Mouse (Mus musculus) embryonic facial prominence, embryonic 12.5 days (tissue): ENCODE data around the gene Nxph4. TPM values are rescaled to one million over a fixed set of nuclear protein-coding genes. Genes with fewer than 3 reads are reported as not detected.

ENCODE experiments used
- ATAC-seq: fragments of 200-750 bp; cut with Nextera tagmentation; 2 replicates; pipeline ENCODE4 v1.8.0; 2017; ENCODE audit not compliant: insufficient number of reproducible peaks, insufficient read depth, low FRiP score, low TSS enrichment
- H3K27ac ChIP-seq: fragments of 300-500 bp; sonication (generic); 2 replicates; pipeline ENCODE4 v1.5.1; 2016; ENCODE audit warnings: mild to moderate bottlenecking
- H3K27me3 ChIP-seq: fragments of 300-500 bp; sonication (generic); 2 replicates; pipeline ENCODE4 v1.6.1; 2016; ENCODE audit warnings: mild to moderate bottlenecking, moderate library complexity
- H3K36me3 ChIP-seq: fragments of 300-500 bp; sonication (generic); 2 replicates; pipeline ENCODE4 v1.6.1; 2016; ENCODE audit warnings: mild to moderate bottlenecking
- H3K4me1 ChIP-seq: fragments of 300-500 bp; sonication (generic); 2 replicates; pipeline ENCODE4 v1.6.1; 2016
- H3K4me2 ChIP-seq: fragments of 300-500 bp; sonication (generic); replicated peaks from 2 replicates; pipeline ENCODE4 v1.6.1; 2016; ENCODE audit warnings: mild to moderate bottlenecking, moderate library complexity
- H3K4me3 ChIP-seq: fragments of 300-500 bp; sonication (generic); 2 replicates; pipeline ENCODE4 v1.5.1; 2016; ENCODE audit warnings: mild to moderate bottlenecking
- H3K9ac ChIP-seq: fragments of 300-500 bp; sonication (generic); 2 replicates; pipeline ENCODE4 v1.6.1; 2016; ENCODE audit warnings: mild to moderate bottlenecking, moderate library complexity
- H3K9me3 ChIP-seq: fragments of 300-500 bp; sonication (generic); 2 replicates; pipeline ENCODE4 v1.6.1; 2016; ENCODE audit warnings: mild to moderate bottlenecking, moderate library complexity
- WGBS: fragments of 180-500 bp; shearing (Covaris S2); methylation state at CpG from one replicate; pipeline ENCODE4 v1.1.7; 2016; 5-methylcytosine and 5-hydroxymethylcytosine counted together
- polyA plus RNA-seq: library from polyadenylated mRNA; unstranded; fragments of >200 nt; fragmentation: Nextera tagmentation; extraction: Ambion mirVana; gene quantifications from 2 replicates; pipeline ENCODE4 v1.2.1, GENCODE M21; 2016

The Nxph4 gene
- polyA plus RNA-seq, 1 experiment from 2014 or later: 6.5 TPM

GRCm38 (mm10) chr10:127542084-127542483 lies 7.7 kb upstream of the Nxph4 start:
- Histone ChIP-seq H3K27me3 (no peaks in the 10 kb centered on the region), H3K9me3 (no peaks in the 10 kb centered on the region), H3K36me3 (peaks cover 84% of the 10 kb centered on the region), H3K4me1 (no peaks in the 10 kb centered on the region), H3K4me2 (no peak overlapping the region), H3K27ac (no peak overlapping the region), H3K9ac (no peak overlapping the region), H3K4me3 (no peak overlapping the region)
- ATAC-seq: no peak
- 81% methylated on average over 13 of the region's 13 CpGs for WGBS

GRCm38 (mm10) chr10:127541510-127541909 lies 7.2 kb upstream of the Nxph4 start:
- peaks cover 5% of the 10 kb centered on the region for H3K27me3 ChIP-seq
- H3K27ac ChIP-seq: no peak overlapping the region
- H3K9ac ChIP-seq: no peak overlapping the region
- no peaks in the 10 kb centered on the region for H3K4me1 ChIP-seq
- H3K36me3 ChIP-seq: peaks cover 78% of the 10 kb centered on the region
- H3K9me3 ChIP-seq: no peaks in the 10 kb centered on the region
- H3K4me2 ChIP-seq: no peak overlapping the region
- no peak for ATAC-seq
- no peak overlapping the region for H3K4me3 ChIP-seq
- WGBS: 93% methylated on average over 8 of the region's 8 CpGs

GRCm38 (mm10) chr10:127537854-127538583 lies 3.7 kb upstream of the Nxph4 start:
- WGBS: 22% methylated on average over 7 of the region's 7 CpGs
- peaks cover 45% of the 10 kb centered on the region for H3K36me3 ChIP-seq
- no peak for ATAC-seq

GRCm38 (mm10) chr10:127536586-127537314 lies 2.4 kb upstream of the Nxph4 start:
- Histone ChIP-seq H3K36me3 (peaks cover 32% of the 10 kb centered on the region), H3K4me3 (no peak overlapping the region), H3K4me1 (peaks cover 25% of the 10 kb centered on the region), H3K9me3 (no peaks in the 10 kb centered on the region), H3K27me3 (peaks cover 53% of the 10 kb centered on the region), H3K9ac (no peak overlapping the region), H3K4me2 (no peak overlapping the region), H3K27ac (no peak overlapping the region)
- WGBS: 10% methylated on average over 8 of the region's 8 CpGs
- ATAC-seq: no peak

More at GRCm38 (mm10) chr10:127537854-127538583, 3.7 kb upstream of the Nxph4 start:
- Histone ChIP-seq H3K27ac (no peak overlapping the region), H3K4me3 (no peak overlapping the region), H3K9ac (no peak overlapping the region), H3K4me1 (peaks cover 19% of the 10 kb centered on the region), H3K27me3 (peaks cover 40% of the 10 kb centered on the region), H3K4me2 (no peak overlapping the region), H3K9me3 (no peaks in the 10 kb centered on the region)

GRCm38 (mm10) chr10:127534929-127535384 lies 598 bp upstream of the Nxph4 start:
- WGBS: under 1% methylated on average over 30 of the region's 30 CpGs
- ATAC-seq: no peak
- peak overlapping the region; percentile 76 for H3K4me2 ChIP-seq
- H3K9ac ChIP-seq: no peak overlapping the region
- H3K9me3 ChIP-seq: no peaks in the 10 kb centered on the region
- H3K4me3 ChIP-seq: peak overlapping the region; percentile 42
- peaks cover 15% of the 10 kb centered on the region for H3K36me3 ChIP-seq
- peaks cover 71% of the 10 kb centered on the region for H3K27me3 ChIP-seq
- H3K4me1 ChIP-seq: peaks cover 30% of the 10 kb centered on the region
- no peak overlapping the region for H3K27ac ChIP-seq

- Histone ChIP-seq H3K4me2 (no peak overlapping the region), H3K36me3 (no peaks in the 10 kb centered on the region), H3K27ac (no peak overlapping the region), H3K9ac (no peak overlapping the region), H3K4me1 (peaks cover 44% of the 10 kb centered on the region), H3K27me3 (peaks cover 100% of the 10 kb centered on the region), H3K9me3 (no peaks in the 10 kb centered on the region), H3K4me3 (no peak overlapping the region)
- 2% methylated on average over 4 of the region's 4 CpGs for WGBS
- no peak for ATAC-seq
These were observed 2.8 kb downstream of the Nxph4 start for GRCm38 (mm10) chr10:127531548-127531947.

GRCm38 (mm10) chr10:127530945-127531344 lies 3.4 kb downstream of the Nxph4 start:
- no peak overlapping the region for H3K27ac ChIP-seq
- H3K9ac ChIP-seq: no peak overlapping the region
- no peaks in the 10 kb centered on the region for H3K9me3 ChIP-seq
- peaks cover 100% of the 10 kb centered on the region for H3K27me3 ChIP-seq
- H3K4me3 ChIP-seq: peak overlapping the region; percentile 22
- H3K4me2 ChIP-seq: peak overlapping the region; percentile 40
- 1% methylated on average over 23 of the region's 25 CpGs for WGBS
- H3K4me1 ChIP-seq: peaks cover 50% of the 10 kb centered on the region
- H3K36me3 ChIP-seq: no peaks in the 10 kb centered on the region
- no peak for ATAC-seq

GRCm38 (mm10) chr10:127527481-127527880 lies 6.9 kb downstream of the Nxph4 start:
- H3K4me2 ChIP-seq: no peak overlapping the region
- ATAC-seq: 0 out of 2 replicates have a peak, but pooled peaks have one; percentile 6
- no peaks in the 10 kb centered on the region for H3K36me3 ChIP-seq
- H3K9me3 ChIP-seq: no peaks in the 10 kb centered on the region
- H3K4me1 ChIP-seq: peaks cover 46% of the 10 kb centered on the region
- H3K4me3 ChIP-seq: 0 out of 2 replicates have a peak overlapping the region, but pooled peaks have one; percentile 5
- no peak overlapping the region; the same call in 1 of the 2 replicates for H3K9ac ChIP-seq
- 4% methylated on average over 17 of the region's 17 CpGs for WGBS
- peaks cover 94% of the 10 kb centered on the region for H3K27me3 ChIP-seq
- H3K27ac ChIP-seq: no peak overlapping the region

- Histone ChIP-seq H3K4me1 (peaks cover 44% of the 10 kb centered on the region), H3K4me3 (peak overlapping the region; percentile 21), H3K9me3 (no peaks in the 10 kb centered on the region), H3K27ac (no peak overlapping the region), H3K4me2 (peak overlapping the region; percentile 36), H3K9ac (no peak overlapping the region), H3K27me3 (peaks cover 86% of the 10 kb centered on the region), H3K36me3 (no peaks in the 10 kb centered on the region)
- ATAC-seq: no peak
- under 1% methylated on average over 26 of the region's 26 CpGs for WGBS
These were observed 7.7 kb downstream of the Nxph4 start for GRCm38 (mm10) chr10:127526681-127527080.

- H3K27me3 ChIP-seq: peaks cover 79% of the 10 kb centered on the region
- no peaks in the 10 kb centered on the region for H3K9me3 ChIP-seq
- no peak for ATAC-seq
- no peak overlapping the region for H3K27ac ChIP-seq
- no peaks in the 10 kb centered on the region for H3K36me3 ChIP-seq
- peak overlapping the region; percentile 21 for H3K4me3 ChIP-seq
- WGBS: 2% methylated on average over 26 of the region's 26 CpGs
- H3K9ac ChIP-seq: no peak overlapping the region
- H3K4me1 ChIP-seq: peaks cover 50% of the 10 kb centered on the region
- H3K4me2 ChIP-seq: peak overlapping the region; percentile 36
These were observed 8.3 kb downstream of the Nxph4 start for GRCm38 (mm10) chr10:127526048-127526447.

GRCm38 (mm10) chr10:127524646-127525255 lies 9.6 kb downstream of the Nxph4 start:
- 2% methylated on average over 23 of the region's 23 CpGs for WGBS
- Histone ChIP-seq H3K27ac (no peak overlapping the region), H3K4me1 (peaks cover 49% of the 10 kb centered on the region), H3K4me3 (peak overlapping the region; percentile 13; the same call in 1 of the 2 replicates), H3K36me3 (peaks cover 12% of the 10 kb centered on the region), H3K9ac (no peak overlapping the region), H3K27me3 (peaks cover 66% of the 10 kb centered on the region), H3K4me2 (peak overlapping the region; percentile 33), H3K9me3 (no peaks in the 10 kb centered on the region)
- ATAC-seq: no peak
